Mouse (Mus musculus) urinary bladder, postnatal 10 days (tissue): ENCODE results near the gene Mfsd6l.

Experiments used
- DNase-seq: peaks from one replicate; pipeline ENCODE4 v3.0.0; 2022; ENCODE audit warnings: low spot score

Gene Mfsd6l

GRCm38 (mm10) chr11:68553981-68554471 lies 2.0 kb upstream of the Mfsd6l start:
- no peak for DNase-seq

GRCm38 (mm10) chr11:68559546-68559945 lies 3.6 kb downstream of the Mfsd6l start:
- DNase-seq, result no peak

- DNase-seq, result no peak
Measured at GRCm38 (mm10) chr11:68561957-68562950, 6.3 kb downstream of the Mfsd6l start.

- DNase-seq, result no peak
Measured at GRCm38 (mm10) chr11:68564356-68565031, 8.5 kb downstream of the Mfsd6l start.

- no peak for DNase-seq
Measured at GRCm38 (mm10) chr11:68565032-68565429, 9.0 kb downstream of the Mfsd6l start.

- DNase-seq, result no peak
Measured at GRCm38 (mm10) chr11:68566447-68567059, 10.6 kb downstream of the Mfsd6l start.

- DNase-seq, result no peak
Measured at GRCm38 (mm10) chr11:68570861-68571260, 14.9 kb downstream of the Mfsd6l start.

- DNase-seq, result no peak
Measured at GRCm38 (mm10) chr11:68577076-68577475, 21.1 kb downstream of the Mfsd6l start.

GRCm38 (mm10) chr11:68579462-68579881 lies 23.5 kb downstream of the Mfsd6l start:
- no peak for DNase-seq

- no peak for DNase-seq
Measured at GRCm38 (mm10) chr11:68580566-68580965, 24.6 kb downstream of the Mfsd6l start.

GRCm38 (mm10) chr11:68583225-68583624 lies 27.2 kb downstream of the Mfsd6l start:
- no peak for DNase-seq

- no peak for DNase-seq
Measured at GRCm38 (mm10) chr11:68583906-68584480, 28.0 kb downstream of the Mfsd6l start.

GRCm38 (mm10) chr11:68585890-68586289 lies 29.9 kb downstream of the Mfsd6l start:
- no peak for DNase-seq

- DNase-seq, result no peak
Measured at GRCm38 (mm10) chr11:68586721-68587120, 30.7 kb downstream of the Mfsd6l start, which contains the start of gene Ccdc42. Gene Ccdc42, plus strand, starts transcription at chr11:68587021.

- peak; percentile 41 for DNase-seq
Measured at GRCm38 (mm10) chr11:68589055-68589809, 33.2 kb downstream of the Mfsd6l start.

- no peak for DNase-seq
Measured at GRCm38 (mm10) chr11:68591708-68592107, 35.7 kb downstream of the Mfsd6l start.

- DNase-seq, result no peak
Measured at GRCm38 (mm10) chr11:68593247-68593646, 37.3 kb downstream of the Mfsd6l start.

- no peak for DNase-seq
Measured at GRCm38 (mm10) chr11:68597912-68598311, 41.9 kb downstream of the Mfsd6l start.

GRCm38 (mm10) chr11:68600551-68601021 lies 44.6 kb downstream of the Mfsd6l start:
- no peak for DNase-seq

- no peak for DNase-seq
Measured at GRCm38 (mm10) chr11:68601486-68601991, 45.6 kb downstream of the Mfsd6l start.
